Mouse (Mus musculus) CD4-positive naive resting alpha-beta T cell, adult 57 days (primary cell): Measurements from ENCODE around the gene Epb41l2. TPM values are rescaled to one million over a fixed set of nuclear protein-coding genes. Genes with fewer than 3 reads are reported as not detected.

Source experiments
- total RNA-seq: library from RNA; stranded (reverse); gene quantifications from one replicate; pipeline ENCODE4 v1.2.4, GENCODE M21; 2023

Epb41l2 gene
- total RNA-seq = 92.7 TPM

GRCm38 (mm10) chr10:25359208-25359958 is at the start of gene Epb41l2:
Gene Epb41l2, plus strand, starts transcription at chr10:25359798.

GRCm38 (mm10) chr10:25535891-25536331 is 176.3 kb downstream of the Epb41l2 start, which contains the start of gene Smlr1:
Gene Smlr1, minus strand, starts transcription at chr10:25536267.

Other genes starting within 250 kb of the Epb41l2 start
- gene Akap7, start 51.9 kb upstream of the Epb41l2 start, total RNA-seq = 7.0 TPM
- not detected for gene Smlr1, start 176.5 kb downstream of the Epb41l2 start, total RNA-seq